Mouse (Mus musculus) thymus, adult 2 months (tissue): ENCODE data around the gene Calcoco1. TPM values are rescaled to one million over a fixed set of nuclear protein-coding genes. Genes with fewer than 3 reads are reported as not detected.
A peak's percentile ranks its signal among the peaks of the same experiment; 100 is the strongest.

ENCODE experiments used
- DNase-seq: peaks from one replicate; pipeline ENCODE4 v3.0.0; 2021
- H3K27ac ChIP-seq: fragments of 200-500 bp; 2 replicates; pipeline ENCODE4 v1.5.1; 2012; ENCODE audit warnings: low read length, control low read depth; ENCODE audit not compliant: control insufficient read depth, insufficient read depth
- H3K27me3 ChIP-seq: fragments of 200-500 bp; 2 replicates; pipeline ENCODE4 v1.6.1; 2012; ENCODE audit warnings: mild to moderate bottlenecking, low read length, moderate library complexity, mixed read lengths; ENCODE audit not compliant: control insufficient read depth, insufficient read depth
- H3K36me3 ChIP-seq: fragments of 200-500 bp; 2 replicates; pipeline ENCODE4 v1.6.1; 2012; ENCODE audit warnings: mild to moderate bottlenecking, low read length, moderate library complexity; ENCODE audit not compliant: control insufficient read depth, insufficient read depth
- H3K4me1 ChIP-seq: fragments of 200-500 bp; replicated peaks from 2 replicates; pipeline ENCODE4 v1.6.1; 2012; ENCODE audit warnings: low read length; ENCODE audit not compliant: control insufficient read depth, insufficient read depth
- H3K4me3 ChIP-seq: fragments of 200-500 bp; 2 replicates; pipeline ENCODE4 v1.5.1; 2012; ENCODE audit warnings: mild to moderate bottlenecking, low read length, control low read depth, moderate library complexity; ENCODE audit not compliant: control insufficient read depth, insufficient read depth
- CTCF ChIP-seq: fragments of 200-500 bp; IDR thresholded peaks from 2 replicates; pipeline ENCODE4 v1.5.1; 2012; ENCODE audit warnings: mild to moderate bottlenecking, control low read depth, low read length, moderate library complexity, borderline replicate concordance; ENCODE audit not compliant: control insufficient read depth, poor library complexity, insufficient read depth; ENCODE audit errors: extremely low read depth
- POLR2A ChIP-seq: fragments of 200-500 bp; IDR thresholded peaks from 2 replicates; pipeline ENCODE4 v1.6.1; 2012; ENCODE audit warnings: mild to moderate bottlenecking, low read length, control low read depth, moderate library complexity; ENCODE audit not compliant: control insufficient read depth, poor library complexity, insufficient read depth; ENCODE audit errors: extremely low read depth
- WGBS: fragments of 180-500 bp; shearing (Covaris S2); methylation state at CpG from one replicate; pipeline ENCODE4 v1.1.7; 2018; 5-methylcytosine and 5-hydroxymethylcytosine counted together
- polyA plus RNA-seq: library from polyadenylated mRNA; depleted of rRNA; stranded (reverse); fragments of >200 nt; gene quantifications from 2 replicates; pipeline ENCODE4 v1.2.3, GENCODE M21; 2012

Gene Calcoco1
- polyA plus RNA-seq, 1 experiment, result 77.5 TPM

DNA sequence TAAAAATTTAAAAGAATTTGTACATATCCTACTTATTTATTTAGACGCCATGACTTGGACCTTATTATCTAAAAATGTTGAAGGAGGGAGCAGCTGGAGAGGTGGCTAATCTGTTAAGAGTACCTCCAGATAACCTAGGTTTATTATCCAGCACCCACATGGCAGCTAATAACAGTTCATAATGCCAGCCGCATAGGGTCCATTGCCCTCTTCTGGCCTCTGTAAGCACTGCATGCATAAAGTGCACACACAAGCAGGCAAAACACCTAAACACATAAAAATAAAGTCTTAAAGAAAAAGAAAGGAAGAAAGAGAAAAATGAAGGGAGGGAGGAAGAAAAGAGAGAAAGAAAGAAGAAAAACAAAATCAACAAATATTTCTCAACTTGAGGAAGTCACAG lies 45.6 kb downstream of the Calcoco1 start:
- no peak for DNase-seq

DNA sequence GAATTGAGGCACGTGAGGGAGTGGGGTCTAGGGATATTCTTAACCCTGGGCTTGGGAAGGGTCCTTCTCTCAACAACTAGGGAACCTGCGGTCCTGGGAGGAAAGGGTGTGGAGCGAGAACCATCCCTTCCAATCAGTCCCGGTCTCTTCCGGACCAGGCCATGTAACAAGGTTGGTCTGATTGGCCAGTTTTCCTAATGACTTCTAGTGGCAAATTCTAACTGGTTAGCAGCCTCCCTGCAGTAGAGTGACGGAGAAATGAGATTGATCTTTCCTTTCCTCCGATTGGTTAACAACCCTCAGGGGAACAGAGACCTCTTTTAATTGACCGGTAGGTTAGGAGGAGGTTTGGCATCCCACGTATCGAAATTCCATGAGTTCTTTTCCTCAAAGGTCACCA lies 48.4 kb downstream of the Calcoco1 start:
- H3K4me3 ChIP-seq, result no peak overlapping the region
- WGBS, result 59% methylated on average over 10 of the region's 10 CpGs
- no peak for DNase-seq
- H3K27ac ChIP-seq, result no peak overlapping the region
- TF ChIP-seq CTCF (no peak), POLR2A (no peak)
- H3K36me3 ChIP-seq, result no peaks in the 10 kb centered on the region
- peaks cover 12% of the 10 kb centered on the region for H3K27me3 ChIP-seq
- peaks cover 15% of the 10 kb centered on the region for H3K4me1 ChIP-seq

More for the DNA sequence above, 45.6 kb downstream of the Calcoco1 start:
- H3K4me1 ChIP-seq, result peaks cover 9% of the 10 kb centered on the region
- H3K27me3 ChIP-seq, result peaks cover 12% of the 10 kb centered on the region
- TF ChIP-seq POLR2A (no peak), CTCF (no peak)
- WGBS, result 94% methylated on average over 2 of the region's 2 CpGs
- no peaks in the 10 kb centered on the region for H3K36me3 ChIP-seq
- no peak overlapping the region for H3K4me3 ChIP-seq
- no peak overlapping the region for H3K27ac ChIP-seq

DNA sequence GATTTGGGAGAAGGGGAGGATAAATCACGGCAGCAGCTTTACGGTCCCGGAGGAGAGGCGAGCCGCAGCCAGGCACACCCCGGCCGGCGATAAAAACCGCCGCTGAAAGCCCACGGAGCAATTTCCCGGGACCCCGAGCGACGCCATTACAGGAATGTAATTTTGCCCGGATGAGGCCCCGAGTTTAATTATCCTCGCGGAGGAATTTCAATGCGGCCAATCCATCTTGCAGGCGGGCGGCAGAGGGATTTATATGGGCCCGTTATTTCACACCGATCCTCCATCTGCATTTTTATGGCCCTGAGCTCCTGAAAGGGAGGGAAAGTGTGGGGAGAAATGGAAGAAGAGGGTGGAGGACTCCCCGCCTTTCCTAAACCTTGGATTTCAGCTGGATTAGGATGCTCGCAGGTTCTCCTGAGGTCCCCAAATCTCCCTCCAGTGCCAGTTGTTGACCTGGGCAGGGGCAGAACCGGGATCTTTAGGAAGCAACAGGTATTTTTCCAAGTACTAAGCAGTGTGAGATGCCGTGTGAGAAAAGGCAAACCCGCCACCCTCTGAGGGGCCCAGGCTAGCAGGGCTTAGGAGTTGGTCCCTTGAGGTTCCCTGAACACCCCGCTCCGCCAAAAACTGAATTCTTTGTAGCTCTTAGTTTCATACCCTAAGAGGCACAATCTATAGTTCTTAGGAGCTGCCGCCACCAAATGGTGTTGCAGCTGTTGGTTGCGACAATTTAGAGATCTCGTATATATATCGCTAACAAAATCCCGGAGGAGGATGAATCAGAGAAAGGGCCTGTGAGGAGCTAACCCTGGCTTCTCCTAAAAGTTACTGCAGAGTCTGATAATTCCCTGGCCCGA lies 49.5 kb downstream of the Calcoco1 start, which contains the start of gene Atp5g2:
TSS of gene Atp5g2 (minus strand) at position 138 of the 857 bp plus-strand sequence.
- Histone ChIP-seq H3K27me3 (peaks cover 12% of the 10 kb centered on the region), H3K4me3 (peak within 1 kb of the TSS; percentile 32), H3K36me3 (peaks cover under 1% of the 10 kb centered on the region; the same call in 1 of the 2 replicates), H3K27ac (peak within 1 kb of the TSS; percentile 37; the same call in 1 of the 2 replicates), H3K4me1 (peaks cover 15% of the 10 kb centered on the region)
- TF ChIP-seq CTCF (no peak), POLR2A (no peak)
- DNase-seq, result peak; percentile 8
- 24% methylated on average over 37 of the region's 37 CpGs for WGBS

DNA sequence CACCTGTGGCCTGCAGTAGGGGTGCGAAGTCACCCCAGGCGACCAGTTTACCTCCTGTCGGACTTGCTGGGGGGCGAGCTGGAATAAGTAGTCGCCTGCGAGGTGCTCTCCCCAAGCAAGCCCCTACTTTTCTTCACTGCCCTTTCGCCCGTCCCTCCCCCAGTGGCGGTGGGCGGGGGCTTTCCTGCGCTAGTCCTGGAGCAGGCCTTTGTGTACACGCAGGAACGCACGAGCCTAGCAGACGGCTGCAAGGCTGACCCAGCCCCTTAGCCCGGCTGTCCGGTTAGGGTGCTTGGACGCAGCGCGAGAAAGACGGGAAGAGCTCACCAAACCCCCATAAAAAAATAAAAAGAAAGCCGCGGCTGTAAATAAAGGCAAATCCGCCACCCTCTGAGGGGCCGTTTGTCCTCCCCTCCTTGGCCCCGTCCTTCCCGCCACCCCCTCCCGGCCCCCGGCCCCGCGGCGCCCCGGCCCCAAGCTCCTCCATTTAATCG lies 50.2 kb downstream of the Calcoco1 start:
- 4% methylated on average over 34 of the region's 34 CpGs for WGBS
- 0 out of 2 replicates have a peak overlapping the region, but pooled peaks have one; percentile 17 for H3K27ac ChIP-seq
- peaks cover 8% of the 10 kb centered on the region for H3K36me3 ChIP-seq
- peaks cover 12% of the 10 kb centered on the region for H3K27me3 ChIP-seq
- peak overlapping the region; percentile 32 for H3K4me3 ChIP-seq
- H3K4me1 ChIP-seq, result peaks cover 15% of the 10 kb centered on the region
- DNase-seq, result peak; percentile 56
- TF ChIP-seq CTCF, result no peak

DNA sequence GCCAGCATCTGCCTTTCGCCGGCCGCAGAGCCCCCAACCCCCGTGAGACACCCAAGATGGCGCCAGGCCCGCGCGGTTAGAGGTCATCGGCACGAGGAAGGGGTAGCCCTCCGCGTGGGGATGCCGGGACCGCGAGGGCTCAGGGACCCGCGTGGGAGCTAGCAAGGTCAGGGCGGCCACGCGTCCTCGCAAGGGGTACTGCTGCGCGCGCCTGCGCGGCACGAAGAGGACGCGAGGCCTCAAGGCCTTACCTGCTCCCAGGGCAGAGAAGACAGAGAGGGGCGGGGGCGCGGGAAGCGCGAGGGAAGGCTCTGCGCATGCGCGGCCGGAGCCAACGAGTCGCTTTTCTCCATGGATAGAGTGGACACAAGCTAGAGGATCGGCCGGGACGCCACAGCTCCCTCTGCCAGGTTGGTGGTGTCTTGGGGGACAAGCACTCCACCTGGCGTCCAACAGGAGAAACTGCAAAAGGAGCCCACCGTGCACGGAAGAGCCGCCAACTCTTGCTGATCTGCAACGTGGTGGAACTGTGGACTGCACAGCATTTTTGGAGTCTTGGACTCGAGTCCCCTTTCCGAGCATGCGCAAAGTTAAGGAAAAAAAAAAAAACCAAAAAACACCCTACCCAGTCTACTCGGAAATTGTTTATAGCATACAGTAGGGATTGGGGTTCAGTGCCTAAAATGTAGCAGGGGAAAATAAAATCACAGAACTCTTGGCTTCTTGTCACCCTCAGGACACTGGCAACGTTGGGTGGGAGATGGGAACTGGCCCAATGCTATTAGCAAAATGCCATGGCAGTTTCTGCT lies 51.0 kb downstream of the Calcoco1 start:
- peak overlapping the region; percentile 80 for H3K4me3 ChIP-seq
- H3K27me3 ChIP-seq, result peaks cover 12% of the 10 kb centered on the region
- H3K36me3 ChIP-seq, result peaks cover 9% of the 10 kb centered on the region
- peak overlapping the region; percentile 3; the same call in 1 of the 2 replicates for H3K27ac ChIP-seq
- peaks cover 15% of the 10 kb centered on the region for H3K4me1 ChIP-seq
- peak; percentile 95 for TF ChIP-seq POLR2A
- TF ChIP-seq CTCF, result peak; percentile 97
- under 1% methylated on average over 53 of the region's 53 CpGs for WGBS
- peak; percentile 95 for DNase-seq

DNA sequence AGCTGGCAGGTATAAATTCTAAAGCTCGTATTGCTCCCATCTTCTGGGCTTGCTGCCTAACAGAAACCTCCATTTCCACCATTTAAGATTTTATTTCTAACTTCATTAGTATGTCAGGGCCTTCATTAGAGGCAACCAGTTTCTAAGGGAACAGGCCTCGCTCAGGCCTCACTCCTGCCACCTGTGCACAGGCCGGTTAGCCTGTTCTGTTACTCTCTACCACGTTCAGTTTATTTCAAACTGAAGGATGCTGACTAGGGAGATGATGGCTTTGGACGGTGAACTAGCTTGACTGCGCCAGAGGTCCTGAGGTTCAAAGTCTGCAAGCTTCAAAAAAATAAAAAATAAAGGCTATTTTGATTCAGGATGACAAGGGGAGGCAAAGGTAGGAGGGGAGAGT lies 51.7 kb downstream of the Calcoco1 start:
- DNase-seq, result peak; percentile 11
- Histone ChIP-seq H3K27me3 (peaks cover 12% of the 10 kb centered on the region), H3K4me1 (peaks cover 15% of the 10 kb centered on the region), H3K4me3 (peak overlapping the region; percentile 80), H3K27ac (peak overlapping the region; percentile 3; the same call in 1 of the 2 replicates), H3K36me3 (peaks cover 11% of the 10 kb centered on the region)
- no peak for TF ChIP-seq CTCF
- no peak for TF ChIP-seq POLR2A
- WGBS, result 5% methylated on average over 6 of the region's 6 CpGs
